Mouse (Mus musculus) forebrain, embryonic 11.5 days (tissue): Measurements from ENCODE around the gene Eps15l1. TPM values are rescaled to one million over a fixed set of nuclear protein-coding genes. Genes with fewer than 3 reads are reported as not detected.

Experiments
- ATAC-seq: fragments of 200-750 bp; cut with Nextera tagmentation; replicated peaks from 2 replicates; pipeline ENCODE4 v1.8.0; 2017; ENCODE audit warnings: moderate TSS enrichment; ENCODE audit not compliant: low FRiP score
- DNase-seq: peaks from one replicate; pipeline ENCODE4 v3.0.0-alpha.2; 2017; ENCODE audit warnings: low spot score
- H3K27ac ChIP-seq: fragments of 300-500 bp; sonication (generic); 2 replicates; pipeline ENCODE4 v1.5.1; 2014; ENCODE audit warnings: low read depth, low read length
- H3K27me3 ChIP-seq: fragments of 300-500 bp; sonication (generic); 2 replicates; pipeline ENCODE4 v1.6.1; 2014; ENCODE audit warnings: mild to moderate bottlenecking, low read length, mixed read lengths; ENCODE audit not compliant: control insufficient read depth, insufficient read depth
- H3K36me3 ChIP-seq: fragments of 300-500 bp; sonication (generic); 2 replicates; pipeline ENCODE4 v1.6.1; 2014; ENCODE audit warnings: mild to moderate bottlenecking, low read length, moderate library complexity, mixed read lengths; ENCODE audit not compliant: control insufficient read depth, insufficient read depth
- H3K4me1 ChIP-seq: fragments of 300-500 bp; sonication (generic); replicated peaks from 2 replicates; pipeline ENCODE4 v1.6.1; 2014; ENCODE audit warnings: low read length, mixed read lengths; ENCODE audit not compliant: control insufficient read depth, insufficient read depth
- H3K4me2 ChIP-seq: fragments of 300-500 bp; sonication (generic); 2 replicates; pipeline ENCODE4 v1.6.1; 2014; ENCODE audit warnings: low read depth, mild to moderate bottlenecking, low read length, moderate library complexity, mixed read lengths; ENCODE audit not compliant: severe bottlenecking
- H3K4me3 ChIP-seq: fragments of 300-500 bp; sonication (generic); 2 replicates; pipeline ENCODE4 v1.5.1; 2014; ENCODE audit warnings: low read depth, low read length
- H3K9ac ChIP-seq: fragments of 300-500 bp; sonication (generic); 2 replicates; pipeline ENCODE4 v1.6.1; 2014; ENCODE audit warnings: low read length
- H3K9me3 ChIP-seq: fragments of 300-500 bp; sonication (generic); 2 replicates; pipeline ENCODE4 v1.6.1; 2016; ENCODE audit warnings: low read length, mixed read lengths; ENCODE audit not compliant: control insufficient read depth
- WGBS: fragments of 180-500 bp; shearing (Covaris S2); extraction: QIAGEN DNeasy Blood & Tissue Kit; methylation state at CpG from one replicate; pipeline ENCODE4 v1.1.7; 2014; 5-methylcytosine and 5-hydroxymethylcytosine counted together
- microRNA-seq: library from miRNA; unstranded; fragments of <30 nt; microRNA quantifications from one replicate; pipeline ENCODE4, GENCODE M21; 2016; ENCODE audit not compliant: insufficient number of aligned reads
- polyA plus RNA-seq: library from polyadenylated mRNA; unstranded; fragments of >200 nt; fragmentation: Nextera tagmentation; extraction: Ambion mirVana; gene quantifications from 2 replicates; pipeline ENCODE4 v1.2.1, GENCODE M21; 2014

Gene Eps15l1
- polyA plus RNA-seq, 1 experiment from 2014 or later, result 78.4 TPM

- no peak overlapping the region for H3K4me3 ChIP-seq
- H3K9me3 ChIP-seq, result no peaks in the 10 kb centered on the region
- ATAC-seq (no peak), DNase-seq (no peak)
- no peak overlapping the region for H3K27ac ChIP-seq
- H3K4me2 ChIP-seq, result no peak overlapping the region
- H3K36me3 ChIP-seq, result no peaks in the 10 kb centered on the region
- H3K4me1 ChIP-seq, result no peaks in the 10 kb centered on the region
- 76% methylated on average over 3 of the region's 3 CpGs for WGBS
- no peak overlapping the region for H3K9ac ChIP-seq
- H3K27me3 ChIP-seq, result no peaks in the 10 kb centered on the region
Measured at GRCm38 (mm10) chr8:72295125-72295524, 126.1 kb downstream of the Eps15l1 start.

DNA sequence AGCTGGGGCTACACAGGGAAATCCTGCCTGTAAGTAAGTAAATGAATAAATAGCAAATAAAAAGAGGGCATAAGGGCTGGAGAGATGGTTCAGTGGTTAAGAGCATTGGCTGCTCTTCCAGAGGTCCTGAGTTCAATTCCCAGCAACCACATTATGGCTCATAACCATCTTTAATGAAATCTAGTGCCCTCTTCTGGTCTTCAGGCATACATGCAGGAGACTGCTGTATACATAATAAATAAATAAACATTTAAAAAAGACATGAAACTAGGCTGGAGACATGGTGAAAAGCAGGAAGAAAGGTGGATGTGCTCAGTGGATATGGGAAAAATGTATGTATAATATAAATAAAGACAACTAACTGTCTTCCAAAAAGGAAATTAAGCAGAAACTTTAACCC, 128.0 kb downstream of the Eps15l1 start:
- DNase-seq (no peak), ATAC-seq (no peak)
- Histone ChIP-seq H3K9me3 (no peaks in the 10 kb centered on the region), H3K4me3 (no peak overlapping the region), H3K4me2 (no peak overlapping the region), H3K27me3 (no peaks in the 10 kb centered on the region), H3K36me3 (no peaks in the 10 kb centered on the region), H3K27ac (no peak overlapping the region), H3K4me1 (no peaks in the 10 kb centered on the region), H3K9ac (no peak overlapping the region)

DNA sequence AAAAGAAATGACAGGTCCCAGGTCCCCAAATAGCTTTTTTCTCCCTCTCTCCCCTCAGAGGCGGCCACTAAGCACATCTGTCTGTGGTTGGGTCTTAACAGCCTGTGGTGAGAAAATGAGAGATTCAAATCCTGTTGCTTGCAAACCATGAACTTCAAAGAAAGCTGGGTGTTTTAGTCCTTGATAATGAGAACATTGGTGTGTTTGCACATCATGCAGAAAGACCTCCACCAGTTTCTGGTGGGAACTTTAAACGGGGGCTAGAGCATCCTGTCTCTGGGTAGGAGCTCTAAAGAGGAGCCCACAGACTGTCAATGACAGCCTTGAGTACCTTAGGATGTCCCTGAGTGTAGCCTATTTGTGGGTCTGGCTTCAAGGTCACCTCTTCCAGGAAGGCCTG, 130.2 kb downstream of the Eps15l1 start:
- Histone ChIP-seq H3K27ac (no peak overlapping the region), H3K4me1 (no peaks in the 10 kb centered on the region), H3K27me3 (no peaks in the 10 kb centered on the region), H3K36me3 (no peaks in the 10 kb centered on the region), H3K9me3 (no peaks in the 10 kb centered on the region), H3K4me2 (no peak overlapping the region), H3K4me3 (no peak overlapping the region), H3K9ac (no peak overlapping the region)
- no peak for DNase-seq
- 82% methylated on average over 2 of the region's 2 CpGs for WGBS
- no peak for ATAC-seq

Small RNAs within 50 kb of the gene (microRNA-seq; reads per million reads assigned to microRNA genes)
- 7.6 reads per million for gene Mir7068

Other genes with a start within 250 kb of the Eps15l1 start
- not detected in 2 replicates for gene Hsh2d, start 231.8 kb downstream of the Eps15l1 start, polyA plus RNA-seq
- 0.25 TPM in 1 of 2 replicates, not detected in the other for gene Cib3, start 208.6 kb downstream of the Eps15l1 start, polyA plus RNA-seq
- gene Gm11034, start 207.8 kb downstream of the Eps15l1 start, polyA plus RNA-seq, result not detected in 2 replicates
- gene Fam32a, start 201.7 kb downstream of the Eps15l1 start, polyA plus RNA-seq, result 74.2 and 76.0 TPM in 2 replicates
- 173 and 190 TPM in 2 replicates for gene Ap1m1, start 181.4 kb downstream of the Eps15l1 start, polyA plus RNA-seq
- gene Gm10282, start 116.2 kb downstream of the Eps15l1 start, polyA plus RNA-seq, result 45.4 and 48.2 TPM in 2 replicates
- gene Klf2, start 102.4 kb downstream of the Eps15l1 start, polyA plus RNA-seq, result 4.7 and 5.4 TPM in 2 replicates
- 1.2 and 1.7 TPM in 2 replicates for gene Calr3, start 22.4 kb upstream of the Eps15l1 start, polyA plus RNA-seq
- gene 1700030K09Rik, start 22.4 kb upstream of the Eps15l1 start, polyA plus RNA-seq, result 14.9 and 15.4 TPM in 2 replicates
- 101 and 107 TPM in 2 replicates for gene Cherp, start 53.8 kb upstream of the Eps15l1 start, polyA plus RNA-seq
- gene Slc35e1, start 71.2 kb upstream of the Eps15l1 start, polyA plus RNA-seq, result 20.9 and 21.1 TPM in 2 replicates
- gene Med26, start 126.8 kb upstream of the Eps15l1 start, polyA plus RNA-seq, result 18.1 and 19.2 TPM in 2 replicates
- 108 and 117 TPM in 2 replicates for gene Smim7, start 149.6 kb upstream of the Eps15l1 start, polyA plus RNA-seq
- 8.9 and 9.7 TPM in 2 replicates for gene Tmem38a, start 150.6 kb upstream of the Eps15l1 start, polyA plus RNA-seq
- gene Nwd1, start 225.3 kb upstream of the Eps15l1 start, polyA plus RNA-seq, result 0.15 and 0.19 TPM in 2 replicates